Mouse (Mus musculus): ENCODE measurements at regions not wholly inside any gene's neighbourhood (a gene's known extent, or its start where the extent isn't known, plus 50 kb on each side); places are given as distances from the start of the nearest gene placed in this dataset.

- no peak for DNase-seq (ENCODE audit: low spot score in 2 of 2)
These were observed 80.2 kb downstream of the Fthl17a start for GRCm38 (mm10) chrX:85329474-85330225.

- DNase-seq (ENCODE audit: low spot score in 2 of 2) = no peak
These were observed 94.0 kb downstream of the Fthl17a start for GRCm38 (mm10) chrX:85343517-85343916.

- peak in 1 of 2 experiments; percentile 9 for DNase-seq (ENCODE audit: low spot score in 2 of 2)
These were observed 125.8 kb downstream of the Fthl17a start for GRCm38 (mm10) chrX:85375296-85375695.

- DNase-seq (ENCODE audit: low spot score in 2 of 2) = no peak
These were observed 135.0 kb downstream of the Fthl17a start for GRCm38 (mm10) chrX:85384452-85384851.
